Mouse (Mus musculus): Measurements from ENCODE around the gene Hsd17b11. TPM values are rescaled to one million over a fixed set of nuclear protein-coding genes. Genes with fewer than 3 reads are reported as not detected.
"Not testable (repeated sequence)": the region's sequence is repeated elsewhere in the genome, so short reads cannot be mapped to it uniquely, and the experiment has no call there.

The Hsd17b11 gene
- polyA plus RNA-seq, 1 experiment from 2014 or later = 2.9 TPM

GRCm38 (mm10) chr5:103950138-103950537, 71.6 kb downstream of the Hsd17b11 start:
- not testable (repeated sequence) for H3K4me2 ChIP-seq (ENCODE audit: low read depth, low read length); H3K36me3 ChIP-seq (ENCODE audit: control insufficient read depth, insufficient read depth, low read length); H3K9ac ChIP-seq (replicated peaks; ENCODE audit: low read depth, low read length); H3K27ac ChIP-seq (ENCODE audit: low read depth, low read length); H3K4me1 ChIP-seq (ENCODE audit: control insufficient read depth, insufficient read depth, low read length); H3K27me3 ChIP-seq (ENCODE audit: control insufficient read depth, insufficient read depth, low read length); ATAC-seq (ENCODE audit: low read depth); H3K4me3 ChIP-seq (ENCODE audit: low read depth, low read length); H3K9me3 ChIP-seq (ENCODE audit: control insufficient read depth, low read length)
- 94% methylated on average over 15 of the region's 15 CpGs for WGBS

GRCm38 (mm10) chr5:103943183-103943582, 78.5 kb downstream of the Hsd17b11 start:
- H3K9me3 ChIP-seq (ENCODE audit: control insufficient read depth, low read length) = no peaks in the 10 kb centered on the region
- no peaks in the 10 kb centered on the region for H3K36me3 ChIP-seq (ENCODE audit: control insufficient read depth, insufficient read depth, low read length)
- H3K4me2 ChIP-seq (ENCODE audit: low read depth, low read length) = no peak overlapping the region
- no peak overlapping the region for H3K4me3 ChIP-seq (ENCODE audit: low read depth, low read length)
- H3K27me3 ChIP-seq (ENCODE audit: control insufficient read depth, insufficient read depth, low read length) = peaks cover 3% of the 10 kb centered on the region; the same call in 1 of the 2 replicates
- peaks cover 9% of the 10 kb centered on the region; the same call in 1 of the 2 replicates for H3K4me1 ChIP-seq (ENCODE audit: control insufficient read depth, insufficient read depth, low read length)
- no peak overlapping the region for H3K9ac ChIP-seq (replicated peaks; ENCODE audit: low read depth, low read length)
- ATAC-seq (ENCODE audit: low read depth) = peak; percentile 54
- WGBS = 12% methylated on average over 6 of the region's 6 CpGs
- no peak overlapping the region for H3K27ac ChIP-seq (ENCODE audit: low read depth, low read length)

GRCm38 (mm10) chr5:103939856-103940255, 81.9 kb downstream of the Hsd17b11 start:
- Histone ChIP-seq H3K27ac (ENCODE audit: low read depth, low read length) (no peak overlapping the region), H3K9me3 (ENCODE audit: control insufficient read depth, low read length) (no peaks in the 10 kb centered on the region), H3K9ac (replicated peaks; ENCODE audit: low read depth, low read length) (no peak overlapping the region), H3K27me3 (ENCODE audit: control insufficient read depth, insufficient read depth, low read length) (peaks cover 3% of the 10 kb centered on the region; the same call in 1 of the 2 replicates), H3K4me1 (ENCODE audit: control insufficient read depth, insufficient read depth, low read length) (peaks cover 9% of the 10 kb centered on the region; the same call in 1 of the 2 replicates), H3K4me3 (ENCODE audit: low read depth, low read length) (no peak overlapping the region), H3K36me3 (ENCODE audit: control insufficient read depth, insufficient read depth, low read length) (no peaks in the 10 kb centered on the region), H3K4me2 (ENCODE audit: low read depth, low read length) (no peak overlapping the region)
- no peak for ATAC-seq (ENCODE audit: low read depth)
- WGBS = 69% methylated on average over 1 of the region's 1 CpGs

Small RNAs within 50 kb of the gene (microRNA-seq; reads per million reads assigned to microRNA genes)
- gene Mir5619 = 1.7 reads per million

Other genes with a start within 250 kb of the Hsd17b11 start
- gene Klhl8, start 110.7 kb downstream of the Hsd17b11 start, polyA plus RNA-seq (2014; fragmentation: Nextera tagmentation; extraction: Ambion mirVana) = 45.2 and 45.3 TPM in 2 replicates
- not detected in 2 replicates for gene Hsd17b13, start 44.5 kb downstream of the Hsd17b11 start, polyA plus RNA-seq (2014; fragmentation: Nextera tagmentation; extraction: Ambion mirVana)
- 66.1 and 72.1 TPM in 2 replicates for gene Nudt9, start 24.4 kb upstream of the Hsd17b11 start, polyA plus RNA-seq (2014; fragmentation: Nextera tagmentation; extraction: Ambion mirVana)
- 0.44 TPM in 1 of 2 replicates, not detected in the other for gene Gm17660, start 55.7 kb upstream of the Hsd17b11 start, polyA plus RNA-seq (2014; fragmentation: Nextera tagmentation; extraction: Ambion mirVana)
- 360 and 427 TPM in 2 replicates for gene Sparcl1, start 91.8 kb upstream of the Hsd17b11 start, polyA plus RNA-seq (2014; fragmentation: Nextera tagmentation; extraction: Ambion mirVana)
- gene Dspp, start 148.8 kb upstream of the Hsd17b11 start, polyA plus RNA-seq (2014; fragmentation: Nextera tagmentation; extraction: Ambion mirVana) = not detected in 2 replicates
- gene Dmp1, start 180.7 kb upstream of the Hsd17b11 start, polyA plus RNA-seq (2014; fragmentation: Nextera tagmentation; extraction: Ambion mirVana) = 0.27 TPM in 1 of 2 replicates, not detected in the other

Measured in neural tube, embryonic 14.5 days (tissue).